Mouse (Mus musculus) limb, embryonic 14.5 days (tissue): ENCODE results near the gene Alas2. TPM values are rescaled to one million over a fixed set of nuclear protein-coding genes. Genes with fewer than 3 reads are reported as not detected.

ENCODE experiments used
- ATAC-seq: fragments of 200-750 bp; cut with Nextera tagmentation; 2 replicates; pipeline ENCODE4 v1.8.0; 2017; ENCODE audit warnings: low read depth, moderate number of reproducible peaks, moderate TSS enrichment; ENCODE audit not compliant: low FRiP score
- DNase-seq: peaks from one replicate; pipeline ENCODE4 v3.0.0-alpha.2; 2015; ENCODE audit warnings: low spot score
- H3K27ac ChIP-seq: fragments of 300-500 bp; sonication (generic); replicated peaks from 2 replicates; pipeline ENCODE4 v1.5.1; 2014; ENCODE audit warnings: low read depth, mild to moderate bottlenecking, low read length, moderate library complexity, mixed read lengths
- H3K27me3 ChIP-seq: fragments of 300-500 bp; sonication (generic); 2 replicates; pipeline ENCODE4 v1.6.1; 2014; ENCODE audit warnings: low read length, mixed read lengths; ENCODE audit not compliant: control insufficient read depth, insufficient read depth
- H3K36me3 ChIP-seq: fragments of 300-500 bp; sonication (generic); 2 replicates; pipeline ENCODE4 v1.6.1; 2014; ENCODE audit warnings: mild to moderate bottlenecking, low read length, moderate library complexity, mixed read lengths; ENCODE audit not compliant: control insufficient read depth, insufficient read depth
- H3K4me1 ChIP-seq: fragments of 300-500 bp; sonication (generic); 2 replicates; pipeline ENCODE4 v1.6.1; 2014; ENCODE audit warnings: antibody characterized with exemption, low read length, mixed read lengths; ENCODE audit not compliant: control insufficient read depth, insufficient read depth
- H3K4me2 ChIP-seq: fragments of 300-500 bp; sonication (generic); replicated peaks from 2 replicates; pipeline ENCODE4 v1.6.1; 2014; ENCODE audit warnings: low read depth, mild to moderate bottlenecking, low read length, moderate library complexity; ENCODE audit not compliant: severe bottlenecking
- H3K4me3 ChIP-seq: fragments of 300-500 bp; sonication (generic); replicated peaks from 2 replicates; pipeline ENCODE4 v1.5.1; 2014; ENCODE audit warnings: low read length
- H3K9ac ChIP-seq: fragments of 300-500 bp; sonication (generic); 2 replicates; pipeline ENCODE4 v1.6.1; 2014; ENCODE audit warnings: mild to moderate bottlenecking, low read depth, low read length, moderate library complexity; ENCODE audit not compliant: severe bottlenecking
- H3K9me3 ChIP-seq: fragments of 300-500 bp; sonication (generic); 2 replicates; pipeline ENCODE4 v1.6.1; 2016; ENCODE audit warnings: low read length; ENCODE audit not compliant: control insufficient read depth
- POLR2A ChIP-seq: fragments of 200-500 bp; IDR thresholded peaks from 2 replicates; pipeline ENCODE4 v1.8.0; 2012; ENCODE audit warnings: inconsistent platforms, mild to moderate bottlenecking, moderate library complexity, borderline replicate concordance; ENCODE audit not compliant: insufficient read depth, insufficient read length; ENCODE audit errors: extremely low read depth
- WGBS: fragments of 180-500 bp; shearing (Covaris S2); extraction: QIAGEN DNeasy Blood & Tissue Kit; methylation state at CpG from one replicate; pipeline ENCODE4 v1.1.7; 2014; 5-methylcytosine and 5-hydroxymethylcytosine counted together
- microRNA-seq: library from miRNA; unstranded; fragments of <30 nt; microRNA quantifications from one replicate; pipeline ENCODE4, GENCODE M21; 2016
- polyA plus RNA-seq, 2 experiments: library from polyadenylated mRNA; depleted of rRNA in 1 of 2; stranded (reverse) in 1 of 2; unstranded in 1 of 2; fragments of >200 nt; fragmentation: Nextera tagmentation in 1 of 2; extraction: Ambion mirVana in 1 of 2; gene quantifications; 2 replicates each; pipeline versions ENCODE4 v1.2.1 to v1.2.3; 2012 to 2014

The Alas2 gene
- polyA plus RNA-seq, 2 experiments, result 24.3 to 63.0 TPM

DNA sequence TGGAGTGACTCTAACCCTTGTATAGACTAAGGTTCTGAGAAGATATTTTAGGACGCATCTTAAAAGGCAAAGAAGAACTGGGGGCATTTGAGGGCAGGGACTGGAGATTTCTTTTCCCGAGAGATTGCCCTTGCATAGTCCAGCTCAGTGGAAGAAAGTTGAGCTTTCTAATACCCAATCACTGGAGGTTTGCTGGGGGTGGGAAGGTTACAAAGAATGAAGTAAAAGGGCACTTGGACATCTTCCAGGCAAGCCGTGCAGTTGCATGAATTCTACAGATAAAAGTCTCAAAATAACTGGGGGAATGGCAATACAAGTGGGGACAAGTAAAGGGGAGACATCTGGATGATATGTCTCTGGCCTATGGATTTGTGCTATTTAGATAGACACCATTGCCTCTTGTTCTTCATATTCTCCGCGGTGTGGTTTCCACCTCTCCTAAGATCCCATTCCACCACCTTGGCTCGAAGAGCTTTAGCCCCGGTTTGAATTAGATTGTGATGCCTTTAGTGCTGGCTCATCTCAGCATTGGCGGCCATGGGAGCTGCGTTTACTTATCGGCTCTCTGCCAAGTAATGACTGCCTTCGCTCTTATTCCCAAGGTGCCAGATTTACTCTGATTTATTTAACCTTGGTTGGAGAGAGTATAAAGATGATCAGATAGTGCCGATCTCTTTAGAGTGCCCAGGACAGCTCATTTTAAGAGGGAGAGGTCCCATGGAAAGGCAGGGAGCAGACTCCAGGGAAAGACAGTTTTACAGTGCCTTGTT, 46.3 kb downstream of the Alas2 start:
- H3K9me3 ChIP-seq, result no peaks in the 10 kb centered on the region
- no peak overlapping the region for H3K27ac ChIP-seq
- no peaks in the 10 kb centered on the region for H3K27me3 ChIP-seq
- no peak overlapping the region for H3K4me2 ChIP-seq
- no peak for DNase-seq
- no peaks in the 10 kb centered on the region for H3K4me1 ChIP-seq
- no peak for TF ChIP-seq POLR2A
- H3K9ac ChIP-seq, result no peak overlapping the region
- H3K36me3 ChIP-seq, result no peaks in the 10 kb centered on the region
- ATAC-seq, result no peak
- no peak overlapping the region for H3K4me3 ChIP-seq
- 90% methylated on average over 12 of the region's 12 CpGs for WGBS

DNA sequence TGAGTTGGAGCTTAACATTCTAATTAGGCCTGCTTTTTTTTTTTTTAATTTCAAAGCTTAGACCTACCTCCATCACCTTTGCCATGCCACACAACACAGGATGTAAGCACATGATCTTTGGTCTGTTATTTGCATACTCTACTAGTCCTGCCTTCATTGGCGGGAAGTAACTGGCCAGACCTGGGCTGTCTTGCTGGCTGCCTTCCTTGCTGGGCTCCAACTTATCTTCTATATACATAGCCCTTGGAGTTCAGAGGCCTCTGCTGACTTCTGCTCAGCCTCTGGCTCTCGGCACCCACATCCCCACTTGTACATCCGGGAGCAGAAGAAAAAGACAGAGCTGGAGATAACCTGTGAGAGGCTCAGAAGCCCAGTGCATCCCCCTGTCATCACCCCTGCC, 47.0 kb downstream of the Alas2 start:
- Histone ChIP-seq H3K27ac (no peak overlapping the region), H3K36me3 (no peaks in the 10 kb centered on the region), H3K9ac (no peak overlapping the region), H3K9me3 (no peaks in the 10 kb centered on the region), H3K4me1 (no peaks in the 10 kb centered on the region), H3K4me2 (no peak overlapping the region), H3K27me3 (no peaks in the 10 kb centered on the region), H3K4me3 (no peak overlapping the region)
- 90% methylated on average over 3 of the region's 3 CpGs for WGBS
- DNase-seq (no peak), ATAC-seq (no peak)
- TF ChIP-seq POLR2A, result no peak

DNA sequence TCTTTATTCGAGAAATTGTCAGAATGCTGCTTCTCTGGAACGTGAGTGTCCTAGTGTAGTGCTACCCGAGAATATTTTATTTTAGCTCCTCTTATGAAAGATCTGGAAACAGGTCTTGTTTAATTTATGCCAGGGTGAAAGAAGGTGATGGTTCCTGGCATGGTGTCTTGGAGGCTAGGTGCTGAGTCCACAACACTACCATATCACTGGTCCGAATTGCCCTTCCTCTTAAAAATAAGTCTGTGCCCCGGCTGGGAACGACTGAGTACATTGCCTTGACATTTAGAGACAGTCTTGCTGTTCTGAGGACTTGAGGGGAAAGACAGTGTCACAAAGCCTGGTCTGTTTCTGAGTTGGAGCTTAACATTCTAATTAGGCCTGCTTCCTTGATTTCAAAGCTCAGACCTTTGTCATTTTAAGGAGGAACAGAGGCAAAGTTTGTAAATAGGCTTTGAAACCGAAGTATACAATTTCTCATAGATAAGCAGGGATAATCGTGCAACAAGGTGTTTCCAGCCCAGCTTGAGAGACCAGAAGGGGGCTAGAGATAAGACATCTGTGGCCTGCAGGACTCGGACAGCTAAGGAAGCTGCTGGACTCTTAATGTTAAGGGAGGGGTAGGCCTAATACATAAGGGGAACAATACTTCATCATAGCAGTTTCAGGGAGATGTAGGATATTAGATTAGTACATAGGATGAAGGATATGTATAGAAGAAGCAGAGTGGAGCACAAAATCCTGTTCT, 48.0 kb downstream of the Alas2 start:
- Histone ChIP-seq H3K4me1 (no peaks in the 10 kb centered on the region), H3K27me3 (no peaks in the 10 kb centered on the region), H3K36me3 (no peaks in the 10 kb centered on the region), H3K4me3 (no peak overlapping the region), H3K9me3 (no peaks in the 10 kb centered on the region), H3K4me2 (no peak overlapping the region), H3K9ac (no peak overlapping the region), H3K27ac (no peak overlapping the region)
- DNase-seq, result no peak
- TF ChIP-seq POLR2A, result no peak
- ATAC-seq, result no peak
- 80% methylated on average over 9 of the region's 9 CpGs for WGBS

DNA sequence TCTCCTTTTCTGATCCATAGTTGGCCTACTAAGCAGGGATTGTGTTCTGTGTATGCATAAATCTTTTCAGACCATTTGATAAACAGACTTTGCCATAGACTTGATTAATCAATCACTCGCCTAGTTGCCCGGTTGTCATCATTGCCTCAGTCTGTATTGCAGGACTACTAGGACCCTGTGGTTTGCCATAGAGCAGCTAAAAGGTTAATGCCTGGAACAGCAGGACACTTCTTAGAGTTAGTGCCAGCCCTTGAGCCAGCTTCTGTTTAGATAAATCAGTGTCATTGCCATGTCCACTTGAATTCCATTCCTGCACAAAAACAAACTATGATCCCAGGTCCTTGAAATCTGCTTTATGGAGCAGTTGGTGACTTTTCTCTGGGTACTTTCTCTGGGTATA, 51.7 kb downstream of the Alas2 start:
- no peak overlapping the region for H3K4me2 ChIP-seq
- no peaks in the 10 kb centered on the region for H3K36me3 ChIP-seq

More for the DNA sequence above, 51.7 kb downstream of the Alas2 start:
- no peak for ATAC-seq
- no peak overlapping the region for H3K27ac ChIP-seq
- no peak overlapping the region for H3K4me3 ChIP-seq
- H3K4me1 ChIP-seq, result no peaks in the 10 kb centered on the region
- no peak overlapping the region for H3K9ac ChIP-seq
- no peaks in the 10 kb centered on the region for H3K9me3 ChIP-seq
- WGBS, result 83% methylated on average over 2 of the region's 2 CpGs
- TF ChIP-seq POLR2A, result no peak
- no peaks in the 10 kb centered on the region for H3K27me3 ChIP-seq
- DNase-seq, result no peak

Small RNA genes lying within 50 kb of the gene (microRNA-seq; reads per million reads assigned to microRNA genes)
- gene Mir3620, result not detected

Other genes starting within 250 kb of the Alas2 start
- 29.3 and 36.2 TPM in 2 replicates for gene Tmem29, start 88.2 kb upstream of the Alas2 start, polyA plus RNA-seq (2012; rRNA removed)
- 35.4 and 47.6 TPM in 2 replicates for gene Tmem29, start 88.2 kb upstream of the Alas2 start, polyA plus RNA-seq (2014; fragmentation: Nextera tagmentation; extraction: Ambion mirVana)
- 7.4 and 7.7 TPM in 2 replicates for gene Pfkfb1, start 40.9 kb downstream of the Alas2 start, polyA plus RNA-seq (2012; rRNA removed)
- 4.5 and 5.5 TPM in 2 replicates for gene Pfkfb1, start 40.9 kb downstream of the Alas2 start, polyA plus RNA-seq (2014; fragmentation: Nextera tagmentation; extraction: Ambion mirVana)
- gene Apex2, start 42.5 kb downstream of the Alas2 start, polyA plus RNA-seq (2012; rRNA removed), result 25.5 and 27.9 TPM in 2 replicates
- 17.8 and 20.4 TPM in 2 replicates for gene Apex2, start 42.5 kb downstream of the Alas2 start, polyA plus RNA-seq (2014; fragmentation: Nextera tagmentation; extraction: Ambion mirVana)
- gene Tro, start 110.2 kb downstream of the Alas2 start, polyA plus RNA-seq (2012; rRNA removed), result 53.9 and 71.4 TPM in 2 replicates
- 36.8 and 37.5 TPM in 2 replicates for gene Tro, start 110.2 kb downstream of the Alas2 start, polyA plus RNA-seq (2014; fragmentation: Nextera tagmentation; extraction: Ambion mirVana)